Mouse (Mus musculus) neural tube, embryonic 11.5 days (tissue): Measurements from ENCODE around the gene Gadl1. TPM values are rescaled to one million over a fixed set of nuclear protein-coding genes. Genes with fewer than 3 reads are reported as not detected.
"Not testable (repeated sequence)": the region's sequence is repeated elsewhere in the genome, so short reads cannot be mapped to it uniquely, and the experiment has no call there.

ENCODE experiments used
- ATAC-seq: fragments of 200-750 bp; cut with Nextera tagmentation; 2 replicates; pipeline ENCODE4 v1.8.0; 2017; ENCODE audit warnings: moderate number of reproducible peaks, mild to moderate bottlenecking, moderate TSS enrichment, moderate library complexity; ENCODE audit not compliant: insufficient read depth, low FRiP score, low TSS enrichment
- DNase-seq: peaks from one replicate; pipeline ENCODE4 v3.0.0-alpha.2; 2015; ENCODE audit warnings: low spot score
- H3K27ac ChIP-seq: fragments of 300-500 bp; sonication (generic); 2 replicates; pipeline ENCODE4 v1.5.1; 2014; ENCODE audit warnings: low read depth, mild to moderate bottlenecking, low read length
- H3K27me3 ChIP-seq: fragments of 300-500 bp; sonication (generic); 2 replicates; pipeline ENCODE4 v1.6.1; 2014; ENCODE audit warnings: mild to moderate bottlenecking, low read length, mixed read lengths; ENCODE audit not compliant: control insufficient read depth, insufficient read depth
- H3K36me3 ChIP-seq: fragments of 300-500 bp; sonication (generic); 2 replicates; pipeline ENCODE4 v1.6.1; 2014; ENCODE audit warnings: mild to moderate bottlenecking, low read length, moderate library complexity, mixed read lengths; ENCODE audit not compliant: control insufficient read depth, insufficient read depth
- H3K4me1 ChIP-seq: fragments of 300-500 bp; sonication (generic); 2 replicates; pipeline ENCODE4 v1.6.1; 2014; ENCODE audit warnings: low read length, mixed read lengths; ENCODE audit not compliant: control insufficient read depth, insufficient read depth
- H3K4me2 ChIP-seq: fragments of 300-500 bp; sonication (generic); 2 replicates; pipeline ENCODE4 v1.6.1; 2014; ENCODE audit warnings: low read depth, mild to moderate bottlenecking, moderate library complexity
- H3K4me3 ChIP-seq: fragments of 300-500 bp; sonication (generic); 2 replicates; pipeline ENCODE4 v1.5.1; 2014; ENCODE audit warnings: low read depth, low read length
- H3K9ac ChIP-seq: fragments of 300-500 bp; sonication (generic); 2 replicates; pipeline ENCODE4 v1.6.1; 2014; ENCODE audit warnings: mild to moderate bottlenecking, low read length
- H3K9me3 ChIP-seq: fragments of 300-500 bp; sonication (generic); 2 replicates; pipeline ENCODE4 v1.6.1; 2016; ENCODE audit warnings: low read length; ENCODE audit not compliant: control insufficient read depth
- WGBS: fragments of 180-500 bp; shearing (Covaris S2); extraction: QIAGEN DNeasy Blood & Tissue Kit; methylation state at CpG from one replicate; pipeline ENCODE4 v1.1.7; 2014; 5-methylcytosine and 5-hydroxymethylcytosine counted together
- polyA plus RNA-seq: library from polyadenylated mRNA; unstranded; fragments of >200 nt; fragmentation: Nextera tagmentation; extraction: Ambion mirVana; gene quantifications from 2 replicates; pipeline ENCODE4 v1.2.1, GENCODE M21; 2014

Gadl1 gene
- polyA plus RNA-seq, 1 experiment from 2014 or later, result 0.32 TPM

GRCm38 (mm10) chr9:116049985-116050384, 140.7 kb downstream of the Gadl1 start:
- ATAC-seq (no peak), DNase-seq (no peak)
- no peak overlapping the region for H3K9ac ChIP-seq
- WGBS, result 88% methylated on average over 1 of the region's 1 CpGs
- H3K4me2 ChIP-seq, result no peak overlapping the region
- no peak overlapping the region for H3K27ac ChIP-seq
- H3K27me3 ChIP-seq, result no peaks in the 10 kb centered on the region
- no peaks in the 10 kb centered on the region for H3K9me3 ChIP-seq
- no peaks in the 10 kb centered on the region for H3K36me3 ChIP-seq
- no peaks in the 10 kb centered on the region for H3K4me1 ChIP-seq
- H3K4me3 ChIP-seq, result no peak overlapping the region

DNA sequence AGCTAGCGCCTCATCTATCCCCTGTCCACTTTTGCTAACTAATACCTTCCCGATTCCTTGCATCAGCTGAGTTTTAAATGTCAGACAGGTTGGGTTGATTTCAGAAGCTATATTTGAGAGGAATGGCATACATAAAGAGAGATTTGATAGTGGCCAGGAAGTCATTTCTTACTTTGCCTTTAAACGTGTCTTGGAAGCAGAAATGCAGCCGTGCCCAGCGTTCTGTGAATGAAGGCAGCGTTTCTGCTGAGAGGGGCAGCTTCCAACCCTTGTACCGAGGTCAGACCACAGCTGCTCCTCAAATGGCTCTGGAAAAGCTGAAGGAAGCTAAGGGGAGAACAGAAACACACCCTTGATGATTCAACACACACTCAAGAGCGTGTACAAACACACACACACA, 144.7 kb downstream of the Gadl1 start:
- H3K36me3 ChIP-seq, result no peaks in the 10 kb centered on the region
- no peaks in the 10 kb centered on the region for H3K9me3 ChIP-seq
- H3K4me1 ChIP-seq, result no peaks in the 10 kb centered on the region

DNA sequence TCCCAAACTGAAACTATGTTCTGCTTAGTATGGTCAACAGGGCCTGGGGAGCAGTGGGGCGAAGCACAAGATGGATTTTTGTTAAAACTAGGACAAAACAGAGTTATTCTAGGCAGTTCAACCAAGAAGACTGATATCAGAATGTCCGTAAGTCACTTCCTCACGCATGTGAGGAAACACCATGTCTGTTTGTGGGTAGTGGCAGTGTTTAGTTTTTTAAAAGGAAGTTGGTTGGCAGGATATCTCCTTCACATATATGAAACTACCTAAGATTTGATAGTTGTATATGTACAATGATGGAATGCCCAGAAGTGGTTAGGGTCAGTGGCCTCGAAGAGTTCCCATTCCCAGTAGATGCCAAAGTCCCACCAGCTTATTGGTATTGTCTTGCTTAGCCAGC, 149.2 kb downstream of the Gadl1 start:
- H3K9ac ChIP-seq, result no peak overlapping the region
- no peaks in the 10 kb centered on the region for H3K9me3 ChIP-seq
- ATAC-seq, result no peak
- 92% methylated on average over 4 of the region's 4 CpGs for WGBS
- no peak for DNase-seq
- no peak overlapping the region for H3K27ac ChIP-seq
- no peaks in the 10 kb centered on the region for H3K4me1 ChIP-seq
- no peaks in the 10 kb centered on the region for H3K27me3 ChIP-seq
- no peak overlapping the region for H3K4me2 ChIP-seq
- H3K4me3 ChIP-seq, result no peak overlapping the region
- H3K36me3 ChIP-seq, result no peaks in the 10 kb centered on the region

More for the DNA sequence above, 144.7 kb downstream of the Gadl1 start:
- DNase-seq (no peak), ATAC-seq (no peak)
- Histone ChIP-seq H3K27ac (no peak overlapping the region), H3K9ac (no peak overlapping the region), H3K4me3 (no peak overlapping the region), H3K27me3 (no peaks in the 10 kb centered on the region), H3K4me2 (no peak overlapping the region)
- WGBS, result 84% methylated on average over 8 of the region's 8 CpGs

GRCm38 (mm10) chr9:116059156-116059555, 149.9 kb downstream of the Gadl1 start:
- ATAC-seq, result peak; percentile 31; the same call in 1 of the 2 replicates
- 65% methylated on average over 4 of the region's 4 CpGs for WGBS
- H3K4me1 ChIP-seq, result no peaks in the 10 kb centered on the region
- no peak overlapping the region for H3K27ac ChIP-seq
- no peak for DNase-seq
- no peak overlapping the region for H3K4me2 ChIP-seq
- H3K9me3 ChIP-seq, result no peaks in the 10 kb centered on the region
- H3K9ac ChIP-seq, result no peak overlapping the region
- no peak overlapping the region for H3K4me3 ChIP-seq
- H3K27me3 ChIP-seq, result no peaks in the 10 kb centered on the region
- H3K36me3 ChIP-seq, result no peaks in the 10 kb centered on the region

DNA sequence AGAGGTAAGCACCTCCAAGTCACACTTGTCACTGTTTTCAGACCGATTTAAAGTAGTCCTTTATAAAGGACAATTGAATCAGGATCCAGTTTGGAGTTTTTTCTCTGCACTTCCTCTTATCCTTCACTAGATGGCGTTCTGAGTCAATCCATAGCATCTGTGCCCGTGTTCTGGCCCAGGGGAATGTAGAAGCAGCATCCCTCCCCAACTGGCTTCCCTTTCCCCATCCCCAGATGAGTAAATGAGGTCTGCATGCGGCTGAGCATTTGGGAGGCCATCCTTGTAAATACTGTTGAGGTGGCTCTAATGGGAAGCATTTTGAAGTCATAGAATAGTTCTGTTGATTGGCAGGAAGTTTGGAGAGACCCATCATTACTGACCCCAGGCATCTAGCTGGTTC, 151.4 kb downstream of the Gadl1 start:
- Histone ChIP-seq H3K36me3 (no peaks in the 10 kb centered on the region), H3K27ac (no peak overlapping the region), H3K9ac (no peak overlapping the region), H3K9me3 (no peaks in the 10 kb centered on the region), H3K4me1 (no peaks in the 10 kb centered on the region), H3K27me3 (no peaks in the 10 kb centered on the region), H3K4me2 (no peak overlapping the region), H3K4me3 (no peak overlapping the region)
- peak; percentile 25 for DNase-seq
- 7% methylated on average over 4 of the region's 4 CpGs for WGBS
- ATAC-seq, result no peak

- Histone ChIP-seq H3K4me1 (no peaks in the 10 kb centered on the region), H3K27me3 (no peaks in the 10 kb centered on the region), H3K4me3 (no peak overlapping the region), H3K36me3 (no peaks in the 10 kb centered on the region), H3K4me2 (no peak overlapping the region), H3K9ac (no peak overlapping the region), H3K27ac (no peak overlapping the region), H3K9me3 (no peaks in the 10 kb centered on the region)
- DNase-seq (no peak), ATAC-seq (no peak)
- 93% methylated on average over 17 of the region's 17 CpGs for whole genome bisulfite sequencing
Observed at GRCm38 (mm10) chr9:116064774-116065173, 155.5 kb downstream of the Gadl1 start.

- H3K27ac ChIP-seq, H3K27me3 ChIP-seq, H3K4me1 ChIP-seq, H3K4me2 ChIP-seq, H3K9me3 ChIP-seq, H3K4me3 ChIP-seq, DNase-seq, H3K36me3 ChIP-seq, ATAC-seq, H3K9ac ChIP-seq: not testable (repeated sequence)
- WGBS, result 93% methylated on average over 1 of the region's 1 CpGs
Observed at GRCm38 (mm10) chr9:116071561-116071960, 162.3 kb downstream of the Gadl1 start.

DNA sequence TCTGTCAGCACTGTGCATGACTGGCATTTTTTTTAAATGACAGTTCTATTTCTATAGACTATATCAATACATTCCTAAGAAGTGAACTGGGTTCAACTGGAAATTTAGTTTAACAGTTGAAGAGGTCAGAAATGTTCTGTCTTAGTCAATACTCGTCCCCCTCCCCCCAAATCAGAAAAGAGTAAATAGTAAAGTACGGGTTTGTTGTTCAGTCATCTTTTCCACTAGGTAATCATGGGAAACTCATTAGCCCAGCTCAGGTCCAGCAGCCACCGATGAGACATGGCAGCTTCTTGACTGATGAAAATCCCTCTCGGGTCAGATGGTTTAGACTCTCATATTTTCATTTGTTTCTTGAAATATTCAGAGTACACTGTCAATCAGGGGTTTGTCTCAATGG, 166.9 kb downstream of the Gadl1 start:
- no peak overlapping the region for H3K9ac ChIP-seq
- 79% methylated on average over 4 of the region's 4 CpGs for WGBS
- no peaks in the 10 kb centered on the region for H3K36me3 ChIP-seq
- H3K4me2 ChIP-seq, result no peak overlapping the region
- ATAC-seq, result no peak
- no peak for DNase-seq
- H3K9me3 ChIP-seq, result no peaks in the 10 kb centered on the region
- H3K4me3 ChIP-seq, result no peak overlapping the region
- H3K27ac ChIP-seq, result no peak overlapping the region
- H3K4me1 ChIP-seq, result no peaks in the 10 kb centered on the region
- H3K27me3 ChIP-seq, result no peaks in the 10 kb centered on the region

GRCm38 (mm10) chr9:116076946-116077345, 167.7 kb downstream of the Gadl1 start:
- H3K36me3 ChIP-seq, result no peaks in the 10 kb centered on the region
- no peak overlapping the region for H3K27ac ChIP-seq
- H3K9ac ChIP-seq, result no peak overlapping the region
- no peak for ATAC-seq
- WGBS, result 81% methylated on average over 2 of the region's 2 CpGs
- H3K4me3 ChIP-seq, result no peak overlapping the region
- no peaks in the 10 kb centered on the region for H3K4me1 ChIP-seq
- H3K4me2 ChIP-seq, result no peak overlapping the region
- no peaks in the 10 kb centered on the region for H3K9me3 ChIP-seq
- DNase-seq, result no peak
- H3K27me3 ChIP-seq, result no peaks in the 10 kb centered on the region
